Mouse (Mus musculus): ENCODE measurements at regions not wholly inside any gene's neighbourhood (a gene's known extent, or its start where the extent isn't known, plus 50 kb on each side); places are given as distances from the start of the nearest gene placed in this dataset.

DNA sequence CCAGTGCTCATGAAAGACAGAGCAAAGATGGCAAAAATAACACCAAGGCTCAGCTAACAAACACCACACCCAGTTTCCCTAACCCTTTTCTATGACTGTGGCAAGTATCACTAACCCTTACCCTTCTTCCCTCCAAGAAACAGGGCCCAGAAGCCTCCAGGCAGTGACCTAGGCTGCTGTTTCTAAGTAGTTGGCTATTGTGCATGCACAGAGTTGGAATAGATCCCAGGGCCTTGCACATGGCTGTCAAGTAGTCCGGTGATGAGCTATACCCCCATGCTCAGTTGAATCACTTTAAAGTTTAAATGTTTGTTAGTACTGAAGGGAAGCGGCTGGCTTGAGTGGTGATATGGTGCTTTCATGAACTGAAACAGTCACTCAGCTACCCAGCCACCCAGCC, 53.9 kb upstream of the Arntl start:
- no peak for DNase-seq (ENCODE audit: extremely low spot score in 1 of 2, low spot score in 1 of 2)

DNA sequence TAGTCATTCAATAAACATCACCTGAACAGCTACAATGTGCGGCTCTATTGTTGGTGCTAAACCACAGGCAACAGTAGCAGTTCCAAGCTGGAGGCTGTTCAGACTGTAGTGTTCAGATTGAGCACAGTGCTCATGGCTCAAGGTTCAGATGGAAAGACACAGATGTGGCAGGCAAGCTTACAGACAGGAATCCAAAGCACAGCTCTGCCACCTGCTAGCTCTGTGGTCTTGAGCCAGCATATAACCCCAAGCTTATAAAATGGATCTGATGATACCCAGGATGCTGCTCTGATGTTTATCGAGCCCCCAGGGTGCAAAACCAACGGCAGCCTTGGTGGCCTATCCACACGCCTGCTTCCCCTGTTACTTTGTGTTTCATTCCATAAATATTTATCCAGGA, 53.2 kb upstream of the Arntl start:
- DNase-seq (ENCODE audit: extremely low spot score in 1 of 2, low spot score in 1 of 2), result no peak

DNA sequence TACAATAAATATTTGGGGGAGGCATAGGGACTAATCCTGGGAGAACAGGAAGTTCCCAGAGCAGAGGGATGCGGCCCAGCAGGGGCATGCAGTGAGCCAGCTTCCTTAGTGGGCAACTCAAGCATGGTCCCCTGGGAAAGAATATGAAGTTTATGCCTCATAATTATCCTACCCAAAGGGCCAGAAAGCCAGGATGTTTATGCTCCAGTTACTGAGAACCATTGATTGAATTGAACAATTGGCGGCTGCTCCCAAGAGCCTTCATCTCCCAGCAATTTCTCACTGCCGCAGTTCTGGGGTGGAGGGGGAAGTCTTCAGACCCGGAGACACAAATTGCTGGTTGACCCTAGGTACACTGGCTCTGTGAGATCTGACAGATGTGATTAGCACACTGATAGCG, 50.9 kb upstream of the Arntl start:
- no peak for DNase-seq (ENCODE audit: extremely low spot score in 1 of 2, low spot score in 1 of 2)

DNA sequence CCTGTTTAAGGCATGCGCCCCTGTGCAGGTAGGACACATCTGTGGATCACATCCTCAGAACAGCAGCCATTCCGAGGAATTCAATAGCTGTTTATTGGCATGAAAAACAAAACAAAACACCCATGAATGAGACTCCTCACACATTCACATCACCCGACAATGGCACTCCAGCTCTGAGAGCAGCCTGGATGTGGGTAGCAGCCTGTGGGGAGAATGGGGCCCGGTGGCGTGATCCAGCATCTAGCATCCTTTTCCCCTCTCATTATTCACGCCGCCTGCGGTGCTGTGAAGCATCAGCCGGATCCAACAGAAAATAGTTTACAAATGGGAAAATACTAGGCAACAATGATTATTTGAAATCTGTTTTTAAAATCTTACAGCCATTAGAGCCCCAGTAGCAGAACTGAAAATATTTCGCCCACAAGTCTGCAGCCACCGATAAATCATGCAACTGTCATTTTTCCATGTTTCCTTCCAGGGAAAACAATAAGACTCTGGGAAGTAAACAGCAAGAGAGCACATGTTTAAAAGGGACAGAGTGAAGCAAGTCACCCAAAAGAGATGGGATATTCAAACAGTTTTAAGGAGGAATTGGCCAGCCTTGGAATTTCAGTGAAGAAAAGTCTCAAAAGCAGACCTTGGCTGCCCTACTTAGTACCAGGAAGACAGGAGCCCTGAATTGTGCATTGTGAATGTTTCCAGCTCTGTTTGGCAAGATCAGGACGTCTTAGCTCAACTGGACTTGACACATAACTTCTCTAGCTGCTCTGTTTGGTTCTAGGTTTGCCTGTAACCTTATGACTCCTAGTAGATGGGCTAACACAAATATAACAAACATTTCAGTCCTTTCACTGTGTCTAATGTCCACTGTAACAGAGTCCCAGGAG, 50.2 kb upstream of the Arntl start:
- DNase-seq (ENCODE audit: extremely low spot score in 1 of 2, low spot score in 1 of 2), result no peak
